In genomic region chr19:54043851-54044250, GRCm38 (mm10) we compare ENCODE assay signal across 8 mouse cellular contexts. TPM values are rescaled to one million over a fixed set of nuclear protein-coding genes. Genes with fewer than 3 reads are reported as not detected.
DNase-seq lines count a peak whose midpoint lies in the region; ATAC-seq and TF ChIP-seq lines count a peak whose summit lies in the region.

Gene Adra2a (plus strand): TSS chr19:54044151.

- intact Hi-C loops in left cerebral cortex, postnatal 14 days (cut with DNase I): loop anchor here (2.0 to 10.0 kb wide), 4 partner anchors 201 to 1161 kb away; no protein-coding TSS in a partner anchor

- peak within 1 kb of the TSS; percentile 100 for H3K4me2 ChIP-seq in forebrain, embryonic 12.5 days
- peak within 1 kb of the TSS; percentile 96 for H3K4me2 ChIP-seq in neural tube, embryonic 14.5 days (ENCODE audit: low read depth, low read length)

- TF ChIP-seq CTCF in lung, adult 2 months (IDR thresholded peaks at IDR 0.05; ENCODE audit: insufficient read depth, low read length): no peak

- H3K4me1 ChIP-seq in lung, adult 2 months (ENCODE audit: control insufficient read depth, insufficient read depth, low read length): peaks cover 9% of the 10 kb centered on the region; the same call in 1 of the 2 replicates
- H3K4me1 ChIP-seq in forebrain, embryonic 12.5 days: peaks cover 36% of the 10 kb centered on the region
- H3K4me1 ChIP-seq in neural tube, embryonic 14.5 days (ENCODE audit: control insufficient read depth, insufficient read depth, low read length): peaks cover 20% of the 10 kb centered on the region; the same call in 1 of the 2 replicates

- WGBS in lung, adult 2 months: 70% methylated on average over 5 of the region's 5 CpGs
- 72% methylated on average over 5 of the region's 5 CpGs for WGBS in forebrain, embryonic 12.5 days
- 70% methylated on average over 5 of the region's 5 CpGs for WGBS in neural tube, embryonic 14.5 days

- no peak for DNase-seq in lung, adult 2 months
- DNase-seq in lung, postnatal 36 days: no peak
- DNase-seq in left cerebral cortex, postnatal 14 days (ENCODE audit: low spot score in 2 of 2): no peak
- DNase-seq in urinary bladder, postnatal 10 days (ENCODE audit: low spot score): no peak
- no peak for DNase-seq in spleen, postnatal 14 days (ENCODE audit: low spot score in 2 of 2)
- DNase-seq in cerebellum, adult 8-10 months: no peak

- H3K4me3 ChIP-seq in lung, adult 2 months (replicated peaks; ENCODE audit: extremely low read depth, low read depth, low read length): peak within 1 kb of the TSS; percentile 8
- peak within 1 kb of the TSS; percentile 57 for H3K4me3 ChIP-seq in forebrain, embryonic 12.5 days (replicated peaks)
- peak within 1 kb of the TSS; percentile 54 for H3K4me3 ChIP-seq in neural tube, embryonic 14.5 days (ENCODE audit: low read depth, low read length)

- H3K9ac ChIP-seq in forebrain, embryonic 12.5 days: peak within 1 kb of the TSS; percentile 60
- H3K9ac ChIP-seq in neural tube, embryonic 14.5 days (replicated peaks; ENCODE audit: low read depth, low read length): peak within 1 kb of the TSS; percentile 62

- no peak for ATAC-seq in forebrain, embryonic 12.5 days (ENCODE audit: low FRiP score)
- ATAC-seq in neural tube, embryonic 14.5 days (ENCODE audit: low read depth): no peak

- H3K36me3 ChIP-seq in forebrain, embryonic 12.5 days (replicated peaks): no peaks in the 10 kb centered on the region
- no peaks in the 10 kb centered on the region for H3K36me3 ChIP-seq in neural tube, embryonic 14.5 days (ENCODE audit: control insufficient read depth, insufficient read depth, low read length)

- no peaks in the 10 kb centered on the region for H3K9me3 ChIP-seq in forebrain, embryonic 12.5 days
- H3K9me3 ChIP-seq in neural tube, embryonic 14.5 days (ENCODE audit: control insufficient read depth, low read length): no peaks in the 10 kb centered on the region

- H3K27me3 ChIP-seq in forebrain, embryonic 12.5 days: peaks cover 42% of the 10 kb centered on the region
- peaks cover 14% of the 10 kb centered on the region for H3K27me3 ChIP-seq in neural tube, embryonic 14.5 days (ENCODE audit: control insufficient read depth, insufficient read depth, low read length)

- H3K27ac ChIP-seq in forebrain, embryonic 12.5 days: no peak within 1 kb of the TSS
- peak within 1 kb of the TSS; percentile 53 for H3K27ac ChIP-seq in neural tube, embryonic 14.5 days (ENCODE audit: low read depth, low read length)

- TF ChIP-seq POLR2A in lung, adult 2 months (IDR thresholded peaks at IDR 0.05; ENCODE audit: borderline replicate concordance, extremely low read depth, low read depth, low read length): no peak

RNA-seq across cellular contexts. Expression of gene Adra2a, which starts in this region (rescaled TPM):
- polyA plus RNA-seq in lung, adult 2 months (2012; rRNA removed): 1.4 and 1.6 TPM in 2 replicates
- 2.1 and 2.6 TPM in 2 replicates for polyA plus RNA-seq in forebrain, embryonic 12.5 days (2016; fragmentation: Nextera tagmentation; extraction: Ambion mirVana)
- total RNA-seq in left cerebral cortex, postnatal 14 days (2021): 10 to 100 TPM; 28.0 to 33.8 TPM
- polyA plus RNA-seq in neural tube, embryonic 14.5 days (2014; fragmentation: Nextera tagmentation; extraction: Ambion mirVana): 6.3 and 6.4 TPM in 2 replicates
